Mouse (Mus musculus) myocyte (in vitro differentiated cells): Measurements from ENCODE around the gene Gm9747. TPM values are rescaled to one million over a fixed set of nuclear protein-coding genes. Genes with fewer than 3 reads are reported as not detected.

ENCODE experiments used
- H3K27me3 ChIP-seq: one replicate; pipeline ENCODE4 v1.6.1; 2011; ENCODE audit not compliant: control insufficient read depth, insufficient read depth, insufficient read length
- H3K36me3 ChIP-seq: one replicate; pipeline ENCODE4 v1.6.1; 2011; ENCODE audit not compliant: control insufficient read depth, insufficient read depth
- H3K4me2 ChIP-seq: one replicate; pipeline ENCODE4 v1.6.1; 2011; ENCODE audit warnings: low read depth, control low read depth
- H3K4me3 ChIP-seq: one replicate; pipeline ENCODE4 v1.5.1; 2011; ENCODE audit warnings: mild to moderate bottlenecking, control low read depth, moderate library complexity
- H3K79me2 ChIP-seq: one replicate; pipeline ENCODE4 v1.6.1; 2011; ENCODE audit not compliant: control insufficient read depth, insufficient read depth
- H3ac ChIP-seq: one replicate; pipeline ENCODE4 v1.6.1; 2011; ENCODE audit not compliant: control insufficient read depth, insufficient read length
- CEBPB ChIP-seq: IDR thresholded peaks from 2 replicates; pipeline ENCODE4 v1.6.1; 2011; ENCODE audit warnings: mild to moderate bottlenecking, moderate library complexity; ENCODE audit not compliant: poor library complexity, insufficient read depth, severe bottlenecking
- E2F4 ChIP-seq: IDR thresholded peaks from one replicate; pipeline ENCODE4 v1.6.1; 2011; ENCODE audit warnings: mild to moderate bottlenecking, control low read depth, moderate library complexity; ENCODE audit not compliant: insufficient read depth
- MAX ChIP-seq: IDR thresholded peaks from one replicate; pipeline ENCODE4 v1.6.1; 2011; ENCODE audit warnings: low read depth, mild to moderate bottlenecking, control low read depth
- MYOD1 ChIP-seq, 3 experiments: IDR thresholded peaks; one replicate each; pipeline ENCODE4 v1.6.1; 2011; ENCODE audit warnings: control low read depth in 2 of 3, low read depth in 2 of 3, mild to moderate bottlenecking in 2 of 3, moderate library complexity in 1 of 3; ENCODE audit not compliant: insufficient read length in 2 of 3, control insufficient read depth in 1 of 3
- MYOG ChIP-seq, 3 experiments: IDR thresholded peaks; one replicate each; pipeline ENCODE4 v1.6.1; 2011; ENCODE audit warnings: control low read depth in 2 of 3, low read depth in 2 of 3, mild to moderate bottlenecking in 2 of 3; ENCODE audit not compliant: insufficient read length in 2 of 3, control insufficient read depth in 1 of 3, insufficient read depth in 1 of 3
- POLR2A ChIP-seq: IDR thresholded peaks from one replicate; pipeline ENCODE4 v1.6.1; 2011; ENCODE audit warnings: low read depth, mild to moderate bottlenecking, control low read depth, moderate library complexity; ENCODE audit not compliant: insufficient read length
- POLR2AphosphoS2 ChIP-seq: IDR thresholded peaks from one replicate; pipeline ENCODE4 v1.6.1; 2011; ENCODE audit warnings: low read depth, control low read depth; ENCODE audit not compliant: insufficient read length
- REST ChIP-seq: IDR thresholded peaks from one replicate; pipeline ENCODE4 v1.6.1; 2011; ENCODE audit warnings: mild to moderate bottlenecking, control low read depth, moderate library complexity; ENCODE audit not compliant: insufficient read depth, insufficient read length
- SRF ChIP-seq: IDR thresholded peaks from one replicate; pipeline ENCODE4 v1.6.1; 2011; ENCODE audit warnings: low read depth; ENCODE audit not compliant: control insufficient read depth, insufficient read length
- TCF12 ChIP-seq: IDR thresholded peaks from one replicate; pipeline ENCODE4 v1.6.1; 2011; ENCODE audit warnings: mild to moderate bottlenecking, control low read depth; ENCODE audit not compliant: poor library complexity, insufficient read depth, severe bottlenecking
- TCF3 ChIP-seq: IDR thresholded peaks from one replicate; pipeline ENCODE4 v1.6.1; 2011; ENCODE audit warnings: low read depth, control low read depth; ENCODE audit not compliant: insufficient read length
- USF1 ChIP-seq: IDR thresholded peaks from one replicate; pipeline ENCODE4 v1.6.1; 2011; ENCODE audit warnings: low read depth, mild to moderate bottlenecking, control low read depth, moderate library complexity
- polyA plus RNA-seq: library from polyadenylated mRNA; unstranded; fragments of >200 nt; fragmentation: generic; extraction: Trizol; gene quantifications from one replicate; pipeline ENCODE4 v1.2.1, GENCODE M21; 2012; ENCODE audit warnings: missing spikeins

The Gm9747 gene
- polyA plus RNA-seq, 1 experiment = 4.0 TPM

- Histone ChIP-seq H3K4me2 (no peak overlapping the region), H3ac (no peak overlapping the region), H3K36me3 (peaks cover 45% of the 10 kb centered on the region), H3K4me3 (no peak overlapping the region), H3K79me2 (peaks cover 98% of the 10 kb centered on the region), H3K27me3 (no peaks in the 10 kb centered on the region)
- no peak for TF ChIP-seq MAX
- TF ChIP-seq REST = no peak
- no peak for TF ChIP-seq TCF12
- no peak for TF ChIP-seq E2F4
- no peak for TF ChIP-seq MYOD1 (IDR thresholded peaks at IDR 0.05; ENCODE audit: control insufficient read depth in 1 of 3, insufficient read length in 2 of 3, low read depth in 2 of 3)
- no peak for TF ChIP-seq POLR2AphosphoS2
- no peak for TF ChIP-seq TCF3
- no peak for TF ChIP-seq CEBPB
- TF ChIP-seq SRF = no peak
- no peak for TF ChIP-seq MYOG (IDR thresholded peaks at IDR 0.05; ENCODE audit: control insufficient read depth in 1 of 3, insufficient read depth in 1 of 3, insufficient read length in 2 of 3, low read depth in 2 of 3)
- TF ChIP-seq POLR2A = no peak
- TF ChIP-seq USF1 = no peak
Measured at GRCm38 (mm10) chr1:82273529-82273928, 40.6 kb downstream of the Gm9747 start.

GRCm38 (mm10) chr1:82274361-82274760, 41.4 kb downstream of the Gm9747 start:
- H3ac ChIP-seq = no peak overlapping the region
- TF ChIP-seq TCF12 = no peak
- no peak for TF ChIP-seq MYOG (IDR thresholded peaks at IDR 0.05; ENCODE audit: control insufficient read depth in 1 of 3, insufficient read depth in 1 of 3, insufficient read length in 2 of 3, low read depth in 2 of 3)
- no peaks in the 10 kb centered on the region for H3K27me3 ChIP-seq
- peaks cover 49% of the 10 kb centered on the region for H3K36me3 ChIP-seq
- no peak overlapping the region for H3K4me3 ChIP-seq
- H3K79me2 ChIP-seq = peaks cover 98% of the 10 kb centered on the region
- no peak overlapping the region for H3K4me2 ChIP-seq

- H3K79me2 ChIP-seq = peaks cover 98% of the 10 kb centered on the region
- H3K36me3 ChIP-seq = peaks cover 39% of the 10 kb centered on the region
- no peaks in the 10 kb centered on the region for H3K27me3 ChIP-seq
- H3K4me2 ChIP-seq = no peak overlapping the region
- no peak overlapping the region for H3ac ChIP-seq
- no peak overlapping the region for H3K4me3 ChIP-seq
- TF ChIP-seq MAX (no peak), POLR2A (no peak), E2F4 (no peak), CEBPB (no peak), POLR2AphosphoS2 (no peak)
Measured at GRCm38 (mm10) chr1:82279768-82280167, 46.9 kb downstream of the Gm9747 start.

- H3K4me2 ChIP-seq = peak overlapping the region; percentile 88
- H3K79me2 ChIP-seq = peaks cover 98% of the 10 kb centered on the region
- H3K27me3 ChIP-seq = no peaks in the 10 kb centered on the region
- peaks cover 20% of the 10 kb centered on the region for H3K36me3 ChIP-seq
- no peak overlapping the region for H3ac ChIP-seq
- no peak overlapping the region for H3K4me3 ChIP-seq
- TF ChIP-seq MYOD1 (IDR thresholded peaks at IDR 0.05; ENCODE audit: control insufficient read depth in 1 of 3, insufficient read length in 2 of 3, low read depth in 2 of 3) (no peak), REST (no peak), MAX (no peak), MYOG (IDR thresholded peaks at IDR 0.05; ENCODE audit: control insufficient read depth in 1 of 3, insufficient read depth in 1 of 3, insufficient read length in 2 of 3, low read depth in 2 of 3) (no peak), SRF (no peak), POLR2A (no peak)
Measured at GRCm38 (mm10) chr1:82281823-82282222, 48.9 kb downstream of the Gm9747 start.

- Histone ChIP-seq H3K79me2 (peaks cover 98% of the 10 kb centered on the region), H3K4me2 (peak overlapping the region; percentile 98), H3ac (peak overlapping the region; percentile 36), H3K27me3 (no peaks in the 10 kb centered on the region), H3K4me3 (peak overlapping the region; percentile 96), H3K36me3 (peaks cover 7% of the 10 kb centered on the region)
- TF ChIP-seq POLR2AphosphoS2 = no peak
- peak; percentile 27 for TF ChIP-seq TCF3
- peak; percentile 64 for TF ChIP-seq USF1
- TF ChIP-seq POLR2A = peak; percentile 76
- no peak for TF ChIP-seq SRF
- TF ChIP-seq MYOD1 (IDR thresholded peaks at IDR 0.05; ENCODE audit: control insufficient read depth in 1 of 3, insufficient read length in 2 of 3, low read depth in 2 of 3) = no peak
- peak; percentile 20 for TF ChIP-seq E2F4
Measured at GRCm38 (mm10) chr1:82282992-82283611, 50.2 kb downstream of the Gm9747 start.
